Mouse (Mus musculus) liver, embryonic 14.5 days (tissue): ENCODE measurements at regions not wholly inside any gene's neighbourhood (a gene's known extent, or its start where the extent isn't known, plus 50 kb on each side); places are given as distances from the start of the nearest gene placed in this dataset.

ENCODE experiments used
- ATAC-seq: fragments of 200-750 bp; cut with Nextera tagmentation; 2 replicates; pipeline ENCODE4 v1.8.0; 2017; ENCODE audit warnings: moderate number of reproducible peaks, mild to moderate bottlenecking, moderate library complexity; ENCODE audit not compliant: insufficient read depth
- DNase-seq, 3 experiments: peaks; one replicate each; pipeline ENCODE4 v3.0.0-alpha.2; 2012 to 2013; ENCODE audit warnings: low read depth in 3 of 3, low spot score in 3 of 3
- H3K27ac ChIP-seq: fragments of 300-500 bp; sonication (generic); 2 replicates; pipeline ENCODE4 v1.5.1; 2014; ENCODE audit warnings: moderate library complexity, mild to moderate bottlenecking, control low read depth, inconsistent platforms
- H3K27me3 ChIP-seq: fragments of 300-500 bp; sonication (generic); 2 replicates; pipeline ENCODE4 v1.6.1; 2014; ENCODE audit warnings: mild to moderate bottlenecking, low read length, moderate library complexity; ENCODE audit not compliant: control insufficient read depth, insufficient read depth
- H3K36me3 ChIP-seq: fragments of 300-500 bp; sonication (generic); replicated peaks from 2 replicates; pipeline ENCODE4 v1.6.1; 2014; ENCODE audit warnings: low read depth; ENCODE audit not compliant: control insufficient read depth, insufficient read depth
- H3K4me1 ChIP-seq, 2 experiments: fragments of 200-500 bp in 1 of 2; fragments of 300-500 bp in 1 of 2; sonication (generic) in 1 of 2; replicated peaks; 2 replicates each; pipeline ENCODE4 v1.6.1; 2012 to 2014; ENCODE audit warnings: antibody characterized with exemption in 1 of 2, inconsistent platforms in 1 of 2, low read length in 1 of 2; ENCODE audit not compliant: control insufficient read depth in 2 of 2, insufficient read depth in 2 of 2
- H3K4me2 ChIP-seq: fragments of 300-500 bp; sonication (generic); 2 replicates; pipeline ENCODE4 v1.6.1; 2014; ENCODE audit warnings: low read depth, mild to moderate bottlenecking, control low read depth, moderate library complexity
- H3K4me3 ChIP-seq, 2 experiments: fragments of 200-500 bp in 1 of 2; fragments of 300-500 bp in 1 of 2; sonication (generic) in 1 of 2; 2 replicates each; pipeline ENCODE4 v1.5.1; 2012 to 2014; ENCODE audit warnings: low read depth in 2 of 2, low read length in 2 of 2, mild to moderate bottlenecking in 2 of 2, control low read depth in 1 of 2, inconsistent platforms in 1 of 2, moderate library complexity in 1 of 2; ENCODE audit not compliant: insufficient read depth in 1 of 2
- H3K9ac ChIP-seq: fragments of 300-500 bp; sonication (generic); replicated peaks from 2 replicates; pipeline ENCODE4 v1.6.1; 2014; ENCODE audit warnings: mild to moderate bottlenecking, control low read depth, moderate library complexity
- H3K9me3 ChIP-seq: fragments of 300-500 bp; sonication (generic); 2 replicates; pipeline ENCODE4 v1.6.1; 2016; ENCODE audit warnings: low read length, mixed read lengths; ENCODE audit not compliant: control insufficient read depth
- CTCF ChIP-seq: IDR thresholded peaks from 2 replicates; pipeline ENCODE4 v1.5.1; 2016; ENCODE audit warnings: antibody characterized with exemption, low read depth, control low read depth
- EP300 ChIP-seq: IDR thresholded peaks from 2 replicates; pipeline ENCODE4 v1.6.1; 2016; ENCODE audit warnings: antibody characterized with exemption, low read depth
- WGBS: fragments of 180-500 bp; shearing (Covaris S2); extraction: QIAGEN DNeasy Blood & Tissue Kit; methylation state at CpG from one replicate; pipeline ENCODE4 v1.1.7; 2014; ENCODE audit not compliant: insufficient replicate concordance; 5-methylcytosine and 5-hydroxymethylcytosine counted together

- WGBS = 77% methylated on average over 4 of the region's 4 CpGs
- Histone ChIP-seq H3K27me3 (no peaks in the 10 kb centered on the region), H3K9me3 (no peaks in the 10 kb centered on the region), H3K4me1 (no peaks in the 10 kb centered on the region), H3K9ac (no peak overlapping the region), H3K36me3 (no peaks in the 10 kb centered on the region), H3K4me3 (no peak overlapping the region), H3K4me2 (no peak overlapping the region), H3K27ac (no peak overlapping the region)
- TF ChIP-seq CTCF (no peak), EP300 (no peak)
- ATAC-seq (no peak), DNase-seq (no peak)
Measured at GRCm38 (mm10) chr3:147802546-147802945, 950.4 kb downstream of the Ttll7 start.

GRCm38 (mm10) chr3:147796524-147796923, 944.4 kb downstream of the Ttll7 start:
- Histone ChIP-seq H3K27ac (no peak overlapping the region), H3K27me3 (no peaks in the 10 kb centered on the region), H3K36me3 (no peaks in the 10 kb centered on the region), H3K9ac (no peak overlapping the region), H3K4me1 (no peaks in the 10 kb centered on the region), H3K4me3 (no peak overlapping the region), H3K9me3 (no peaks in the 10 kb centered on the region), H3K4me2 (no peak overlapping the region)
- 64% methylated on average over 8 of the region's 8 CpGs for WGBS
- no peak for ATAC-seq
- TF ChIP-seq EP300 (no peak), CTCF (no peak)
- no peak for DNase-seq

- TF ChIP-seq CTCF (no peak), EP300 (no peak)
- Histone ChIP-seq H3K27me3 (no peaks in the 10 kb centered on the region), H3K9me3 (no peaks in the 10 kb centered on the region), H3K4me3 (no peak overlapping the region), H3K4me2 (no peak overlapping the region), H3K4me1 (no peaks in the 10 kb centered on the region), H3K27ac (no peak overlapping the region), H3K9ac (no peak overlapping the region), H3K36me3 (no peaks in the 10 kb centered on the region)
- DNase-seq (no peak), ATAC-seq (no peak)
Measured at GRCm38 (mm10) chr3:147795116-147795515, 942.9 kb downstream of the Ttll7 start.

- DNase-seq (no peak), ATAC-seq (no peak)
- no peaks in the 10 kb centered on the region for H3K4me1 ChIP-seq
- H3K4me2 ChIP-seq = no peak overlapping the region
- WGBS = 43% methylated on average over 2 of the region's 2 CpGs
- no peak overlapping the region for H3K4me3 ChIP-seq
- no peak overlapping the region for H3K9ac ChIP-seq
- H3K27ac ChIP-seq = no peak overlapping the region
- no peaks in the 10 kb centered on the region for H3K9me3 ChIP-seq
- H3K27me3 ChIP-seq = no peaks in the 10 kb centered on the region
- H3K36me3 ChIP-seq = no peaks in the 10 kb centered on the region
- TF ChIP-seq CTCF (no peak), EP300 (no peak)
Measured at GRCm38 (mm10) chr3:147786555-147786954, 934.4 kb downstream of the Ttll7 start.

GRCm38 (mm10) chr3:147750842-147751191, 898.6 kb downstream of the Ttll7 start:
- no peak for ATAC-seq
- Histone ChIP-seq H3K9me3 (no peaks in the 10 kb centered on the region), H3K27me3 (no peaks in the 10 kb centered on the region), H3K4me2 (no peak overlapping the region), H3K4me1 (no peaks in the 10 kb centered on the region), H3K9ac (no peak overlapping the region), H3K4me3 (no peak overlapping the region), H3K36me3 (no peaks in the 10 kb centered on the region), H3K27ac (no peak overlapping the region)
- TF ChIP-seq CTCF = no peak
- no peak for TF ChIP-seq EP300
- DNase-seq = no peak
- WGBS = 58% methylated on average over 1 of the region's 1 CpGs
